Mouse (Mus musculus) kidney, postnatal 0 days (tissue): ENCODE measurements at regions not wholly inside any gene's neighbourhood (a gene's known extent, or its start where the extent isn't known, plus 50 kb on each side); places are given as distances from the start of the nearest gene placed in this dataset.

Experiments
- ATAC-seq: fragments of 200-750 bp; cut with Nextera tagmentation; replicated peaks from 2 replicates; pipeline ENCODE4 v1.8.0; 2017; ENCODE audit warnings: low read depth, moderate number of reproducible peaks, moderate TSS enrichment, moderate library complexity; ENCODE audit not compliant: low FRiP score
- DNase-seq: peaks from one replicate; pipeline ENCODE4 v3.0.0-alpha.2; 2016; ENCODE audit warnings: low spot score
- H3K27ac ChIP-seq: fragments of 300-500 bp; sonication (generic); 2 replicates; pipeline ENCODE4 v1.5.1; 2014; ENCODE audit warnings: mild to moderate bottlenecking
- H3K27me3 ChIP-seq: fragments of 300-500 bp; sonication (generic); 2 replicates; pipeline ENCODE4 v1.6.1; 2014; ENCODE audit warnings: low read length, mixed read lengths; ENCODE audit not compliant: insufficient read depth
- H3K36me3 ChIP-seq: fragments of 300-500 bp; sonication (generic); 2 replicates; pipeline ENCODE4 v1.6.1; 2014; ENCODE audit warnings: low read length, mixed read lengths; ENCODE audit not compliant: insufficient read depth
- H3K4me1 ChIP-seq: fragments of 300-500 bp; sonication (generic); replicated peaks from 2 replicates; pipeline ENCODE4 v1.6.1; 2014; ENCODE audit warnings: antibody characterized with exemption, low read length, mixed read lengths; ENCODE audit not compliant: insufficient read depth
- H3K4me2 ChIP-seq: fragments of 300-500 bp; sonication (generic); 2 replicates; pipeline ENCODE4 v1.6.1; 2014; ENCODE audit warnings: mild to moderate bottlenecking, low read length, moderate library complexity, mixed read lengths
- H3K4me3 ChIP-seq: fragments of 300-500 bp; sonication (generic); replicated peaks from 2 replicates; pipeline ENCODE4 v1.5.1; 2014; ENCODE audit warnings: low read depth, low read length
- H3K9ac ChIP-seq: fragments of 300-500 bp; sonication (generic); 2 replicates; pipeline ENCODE4 v1.6.1; 2014; ENCODE audit warnings: low read depth, low read length
- H3K9me3 ChIP-seq: fragments of 300-500 bp; sonication (generic); replicated peaks from 2 replicates; pipeline ENCODE4 v1.6.1; 2016; ENCODE audit warnings: low read length, inconsistent platforms, mixed read lengths
- CTCF ChIP-seq: IDR thresholded peaks from 2 replicates; pipeline ENCODE4 v1.5.1; 2016; ENCODE audit warnings: antibody characterized with exemption, low read depth, mild to moderate bottlenecking, moderate library complexity
- WGBS: fragments of 180-500 bp; shearing (Covaris S2); extraction: QIAGEN DNeasy Blood & Tissue Kit; methylation state at CpG from one replicate; pipeline ENCODE4 v1.1.7; 2014; 5-methylcytosine and 5-hydroxymethylcytosine counted together

DNA sequence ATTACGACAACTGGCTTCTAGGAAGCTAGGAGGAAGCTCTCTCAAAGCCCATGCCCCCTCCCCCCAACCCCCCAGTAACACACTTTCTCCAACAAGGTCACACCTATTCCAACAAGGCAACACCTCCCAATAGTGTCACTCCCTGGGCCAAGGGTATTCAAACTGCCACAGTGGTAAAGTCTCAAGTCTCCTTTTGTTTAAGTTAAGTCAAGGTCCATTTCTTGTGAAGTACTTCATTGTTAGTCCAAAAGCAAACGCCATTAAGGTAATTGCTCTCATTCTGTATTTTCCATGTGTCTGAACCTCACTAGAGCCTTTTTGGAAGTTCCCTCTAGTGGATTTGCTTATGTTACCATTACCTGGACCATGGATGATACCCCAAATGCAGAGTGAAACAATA, 116.2 kb upstream of the Ubash3b start:
- ATAC-seq: no peak
- no peak overlapping the region for H3K9ac ChIP-seq
- no peak for TF ChIP-seq CTCF

DNA sequence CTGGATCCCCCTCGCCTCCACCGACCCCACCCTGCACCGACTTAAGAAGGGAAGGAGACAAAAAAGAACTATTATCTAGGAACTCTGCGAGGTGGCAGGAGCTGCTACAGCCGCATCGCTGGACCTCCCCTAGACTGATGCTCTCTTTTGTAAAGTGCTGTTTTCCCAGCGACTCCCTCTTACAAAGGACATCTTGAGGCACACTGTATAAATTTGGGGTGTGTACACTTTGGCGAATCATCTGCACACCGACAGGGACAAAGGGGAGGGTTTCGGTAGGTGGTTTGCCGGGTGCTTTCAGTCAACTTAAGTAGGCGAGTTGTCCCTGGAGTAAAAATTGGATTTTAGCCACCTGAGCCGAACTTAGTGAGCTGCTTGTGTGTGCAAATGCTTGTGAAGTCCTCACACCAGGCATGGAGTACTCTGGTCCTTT, 112.4 kb upstream of the Ubash3b start:
- H3K4me3 ChIP-seq: peak overlapping the region; percentile 37
- WGBS: 6% methylated on average over 13 of the region's 13 CpGs
- 0 out of 2 replicates have a peak, but pooled peaks have one; percentile 36 for ATAC-seq
- peak overlapping the region; percentile 67 for H3K4me2 ChIP-seq
- no peaks in the 10 kb centered on the region for H3K36me3 ChIP-seq
- H3K27ac ChIP-seq: no peak overlapping the region
- TF ChIP-seq CTCF: no peak
- no peak for DNase-seq
- H3K27me3 ChIP-seq: no peaks in the 10 kb centered on the region
- 0 out of 2 replicates have a peak, but pooled peaks cover 10% of the 10 kb centered on the region for H3K4me1 ChIP-seq
- H3K9ac ChIP-seq: peak overlapping the region; percentile 40
- 0 out of 2 replicates have a peak, but pooled peaks cover 3% of the 10 kb centered on the region for H3K9me3 ChIP-seq

More for the DNA sequence above, 116.2 kb upstream of the Ubash3b start:
- Histone ChIP-seq H3K4me1 (0 out of 2 replicates have a peak, but pooled peaks cover 7% of the 10 kb centered on the region), H3K27me3 (no peaks in the 10 kb centered on the region), H3K4me3 (no peak overlapping the region), H3K4me2 (no peak overlapping the region), H3K27ac (no peak overlapping the region), H3K36me3 (no peaks in the 10 kb centered on the region), H3K9me3 (0 out of 2 replicates have a peak, but pooled peaks cover 3% of the 10 kb centered on the region)
- 88% methylated on average over 2 of the region's 2 CpGs for WGBS
- no peak for DNase-seq

DNA sequence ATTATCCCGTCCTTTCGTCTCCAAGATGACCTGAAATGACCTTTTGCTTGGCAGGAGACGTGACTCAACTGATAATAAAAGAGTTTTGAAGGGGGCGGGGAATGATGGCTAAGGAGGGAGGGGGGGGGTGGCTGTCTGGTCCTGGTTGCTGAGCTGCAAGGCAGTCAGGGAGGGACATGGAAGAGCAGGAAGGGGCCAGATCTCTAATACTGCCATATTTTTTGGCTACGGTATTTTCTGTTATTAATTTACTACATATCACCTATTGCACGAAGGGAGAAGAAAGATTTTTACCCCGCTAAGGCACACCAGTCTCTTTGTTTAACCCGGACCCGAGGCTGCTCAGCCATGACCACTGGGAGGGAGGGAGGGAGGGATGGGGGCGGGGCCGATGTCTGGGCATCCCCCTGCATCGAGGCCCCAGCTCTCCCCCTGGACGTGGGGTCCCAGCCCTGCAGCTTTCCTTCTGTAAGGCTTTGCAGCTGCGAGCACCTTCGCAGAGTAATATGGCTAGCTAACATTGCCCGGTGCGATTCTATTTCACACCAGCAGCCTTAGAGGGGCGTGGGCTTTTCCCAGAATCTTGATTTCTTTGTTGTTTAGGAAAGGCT, 111.8 kb upstream of the Ubash3b start:
- Histone ChIP-seq H3K4me3 (peak overlapping the region; percentile 37), H3K9me3 (0 out of 2 replicates have a peak, but pooled peaks cover 3% of the 10 kb centered on the region), H3K4me1 (0 out of 2 replicates have a peak, but pooled peaks cover 10% of the 10 kb centered on the region), H3K9ac (peak overlapping the region; percentile 40), H3K4me2 (peak overlapping the region; percentile 67), H3K36me3 (no peaks in the 10 kb centered on the region), H3K27me3 (no peaks in the 10 kb centered on the region), H3K27ac (0 out of 2 replicates have a peak overlapping the region, but pooled peaks have one; percentile 47)
- peak; percentile 90 for ATAC-seq
- WGBS: 1% methylated on average over 18 of the region's 18 CpGs
- DNase-seq: peak; percentile 80
- TF ChIP-seq CTCF: peak; percentile 27; the same call in 1 of the 2 replicates

DNA sequence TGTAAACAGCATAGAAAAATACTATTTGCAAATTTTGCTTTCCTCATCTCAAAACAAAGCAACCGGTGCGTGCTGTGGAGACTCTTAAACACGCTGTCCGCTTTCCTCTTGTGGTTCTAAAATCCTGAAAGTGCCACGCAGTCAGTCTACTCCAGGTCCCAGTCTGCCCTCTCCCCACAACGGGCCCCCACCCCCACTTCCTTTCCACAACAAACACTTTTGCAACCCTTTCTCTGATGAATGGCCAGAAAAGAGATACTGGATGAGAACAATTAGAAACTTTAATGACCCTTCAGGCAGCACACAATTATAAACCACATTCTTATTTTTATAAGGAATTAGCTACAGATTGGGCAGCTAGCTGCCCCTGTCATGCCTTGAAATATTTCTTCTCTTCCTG, 111.1 kb upstream of the Ubash3b start:
- no peaks in the 10 kb centered on the region for H3K27me3 ChIP-seq
- TF ChIP-seq CTCF: no peak
- ATAC-seq (no peak), DNase-seq (peak; percentile 39)
- no peak overlapping the region for H3K27ac ChIP-seq
- peak overlapping the region; percentile 67 for H3K4me2 ChIP-seq
- no peak overlapping the region for H3K9ac ChIP-seq
- H3K9me3 ChIP-seq: 0 out of 2 replicates have a peak, but pooled peaks cover 3% of the 10 kb centered on the region
- WGBS: 14% methylated on average over 6 of the region's 6 CpGs
- H3K36me3 ChIP-seq: no peaks in the 10 kb centered on the region
- 0 out of 2 replicates have a peak, but pooled peaks cover 10% of the 10 kb centered on the region for H3K4me1 ChIP-seq
- H3K4me3 ChIP-seq: no peak overlapping the region

DNA sequence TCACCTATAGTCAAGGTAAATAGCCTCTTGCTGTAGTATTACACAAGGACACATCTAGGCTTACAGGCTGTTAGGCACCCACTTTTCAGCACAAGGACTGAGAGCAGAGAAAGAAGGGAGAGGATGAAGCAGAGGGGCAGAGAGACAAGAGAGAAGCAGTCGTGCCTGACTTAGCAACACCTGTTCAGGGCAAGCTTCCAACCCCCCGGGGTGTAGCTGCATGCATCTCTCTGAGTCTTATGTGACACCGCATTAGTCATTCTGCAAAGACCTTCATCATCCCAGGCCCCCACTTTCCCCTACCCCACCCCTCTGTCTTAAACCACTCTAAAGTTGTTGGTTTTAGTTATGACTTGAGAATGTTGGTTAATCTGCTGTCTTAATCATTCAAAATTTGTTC, 106.6 kb upstream of the Ubash3b start:
- 41% methylated on average over 3 of the region's 3 CpGs for WGBS

DNA sequence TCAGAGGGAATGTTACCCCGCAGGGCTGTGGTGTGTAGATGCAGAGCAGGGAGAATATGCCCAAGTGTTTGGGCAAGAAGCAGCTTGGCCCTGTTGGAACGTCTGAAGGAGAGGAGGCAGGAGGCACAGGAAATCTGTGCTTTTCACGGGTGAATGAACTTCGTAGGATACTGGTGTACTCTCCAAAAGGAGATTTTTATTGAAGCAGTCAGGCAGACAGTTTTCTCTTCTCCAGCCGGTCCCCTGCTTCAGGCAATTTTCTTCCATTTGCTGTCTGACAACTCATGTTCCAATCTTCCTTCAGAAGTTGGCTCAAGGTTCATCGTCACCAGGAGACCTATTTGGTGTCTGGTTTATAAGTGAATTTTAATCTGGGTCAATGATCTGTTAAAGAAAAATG, 103.0 kb upstream of the Ubash3b start:
- Histone ChIP-seq H3K9ac (no peak overlapping the region), H3K4me3 (no peak overlapping the region), H3K36me3 (no peaks in the 10 kb centered on the region), H3K4me2 (no peak overlapping the region), H3K9me3 (no peaks in the 10 kb centered on the region), H3K27me3 (no peaks in the 10 kb centered on the region), H3K4me1 (no peaks in the 10 kb centered on the region), H3K27ac (no peak overlapping the region)
- DNase-seq: peak; percentile 16
- ATAC-seq: no peak
- WGBS: 27% methylated on average over 6 of the region's 6 CpGs
- no peak for TF ChIP-seq CTCF

More for the DNA sequence above, 106.6 kb upstream of the Ubash3b start:
- no peaks in the 10 kb centered on the region for H3K9me3 ChIP-seq
- no peaks in the 10 kb centered on the region for H3K27me3 ChIP-seq
- no peaks in the 10 kb centered on the region for H3K36me3 ChIP-seq
- no peak for ATAC-seq
- H3K4me2 ChIP-seq: no peak overlapping the region
- no peak for DNase-seq
- no peak overlapping the region for H3K27ac ChIP-seq
- H3K4me1 ChIP-seq: 0 out of 2 replicates have a peak, but pooled peaks cover 3% of the 10 kb centered on the region
- no peak for TF ChIP-seq CTCF
- no peak overlapping the region for H3K4me3 ChIP-seq
- no peak overlapping the region for H3K9ac ChIP-seq
